Mouse (Mus musculus) mesoderm, embryonic 11.5 days (tissue): ENCODE measurements around the gene Ctnna2.

Experiments used
- DNase-seq: peaks from one replicate; pipeline ENCODE4 v3.0.0-alpha.2; 2012; ENCODE audit warnings: low read depth, low spot score

Gene Ctnna2

DNA sequence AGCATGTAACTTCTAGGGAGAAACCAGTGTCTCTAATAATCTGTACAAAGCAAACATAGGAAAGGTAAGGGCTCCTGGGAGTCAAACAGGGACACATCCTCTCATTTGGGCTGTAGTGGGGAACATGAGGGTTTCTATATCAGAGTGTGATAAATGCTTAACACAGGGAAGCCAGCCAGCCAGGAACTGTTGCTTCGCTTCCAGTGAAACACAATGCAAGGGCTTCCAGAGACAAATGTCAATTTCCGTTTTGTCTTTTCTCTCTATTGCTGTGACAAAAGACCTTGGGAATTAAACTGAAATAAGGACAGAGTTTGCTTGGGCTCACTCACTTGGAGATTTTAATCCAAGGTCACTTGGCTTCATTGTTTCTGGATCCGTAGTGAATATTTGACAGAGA is 162.4 kb downstream of the Ctnna2 start:
- DNase-seq = no peak

DNA sequence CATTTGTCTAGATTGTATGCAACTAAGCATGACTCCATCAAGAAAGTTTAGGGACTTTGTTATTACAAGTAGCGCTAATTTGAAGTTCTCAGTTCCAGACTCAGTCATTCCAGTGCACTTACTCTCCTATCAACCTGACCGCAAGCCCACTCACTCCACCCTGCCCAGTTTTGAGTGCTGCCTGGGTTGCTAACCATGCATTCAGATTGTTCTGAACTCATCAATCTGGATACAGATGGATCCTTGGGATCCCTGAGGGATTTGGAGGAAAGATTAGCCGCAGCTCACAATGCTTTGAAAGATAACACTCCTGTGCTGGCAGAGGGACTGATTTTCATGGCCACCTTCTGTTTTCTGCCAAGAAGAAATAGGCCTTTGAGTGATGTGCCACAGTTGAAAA is 168.5 kb downstream of the Ctnna2 start:
- peak; percentile 23 for DNase-seq

GRCm38 (mm10) chr6:77802604-77803003 is 176.9 kb downstream of the Ctnna2 start:
- DNase-seq = no peak

DNA sequence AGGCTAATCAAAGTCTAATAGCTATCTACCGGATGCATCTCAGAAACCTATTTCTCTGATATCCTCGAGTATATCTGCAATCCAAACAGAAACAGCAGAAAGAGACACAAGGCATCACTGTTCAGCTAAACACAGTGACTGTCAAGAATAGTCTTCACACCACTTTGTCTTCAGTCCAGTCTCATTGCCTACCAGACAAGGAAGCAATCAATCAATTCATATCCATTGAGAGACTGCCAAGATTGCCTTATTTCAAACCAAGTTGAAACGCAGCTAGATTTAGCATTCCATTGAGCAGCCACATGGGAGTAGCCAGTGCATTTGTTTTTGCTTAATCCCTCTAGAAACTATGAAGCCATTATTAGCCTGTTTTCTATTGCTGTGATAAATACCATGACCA is 196.2 kb downstream of the Ctnna2 start:
- no peak for DNase-seq

DNA sequence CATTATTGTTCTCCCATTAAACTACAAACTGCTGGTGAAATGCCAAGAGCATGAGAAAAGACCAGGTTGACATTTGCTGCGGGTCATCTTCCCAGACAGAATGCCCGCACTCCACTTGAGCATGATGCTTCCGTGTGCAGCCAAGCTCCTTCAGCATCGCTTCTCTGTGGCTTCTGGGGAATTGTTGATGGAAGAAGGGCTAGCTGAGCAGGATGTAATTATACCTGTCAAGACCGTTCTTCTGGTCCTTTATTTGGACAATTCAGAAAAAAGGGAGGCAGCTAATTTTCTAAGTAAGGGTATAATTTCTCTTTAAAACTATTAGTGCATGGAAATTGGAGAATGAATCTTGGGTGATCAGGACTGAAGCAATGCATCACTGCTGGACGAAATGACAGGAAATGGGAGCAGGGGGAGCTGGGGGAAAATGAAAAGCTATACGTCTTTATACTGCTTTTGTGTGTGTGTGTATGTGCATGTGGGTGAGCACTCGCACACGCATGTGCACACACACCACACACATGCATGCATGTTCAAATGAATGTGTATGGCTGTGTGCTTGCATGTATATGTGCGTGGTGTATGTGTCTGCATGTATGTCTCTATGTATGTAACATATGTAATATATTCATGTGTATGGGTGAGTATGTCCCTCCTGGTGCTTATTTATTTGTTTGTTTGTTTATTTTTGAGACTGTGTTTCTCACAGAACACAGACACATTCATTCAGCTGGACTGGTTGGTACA is 211.0 kb downstream of the Ctnna2 start:
- no peak for DNase-seq

GRCm38 (mm10) chr6:77758164-77758563 is 221.3 kb downstream of the Ctnna2 start:
- no peak for DNase-seq

GRCm38 (mm10) chr6:77745426-77745825 is 234.1 kb downstream of the Ctnna2 start:
- no peak for DNase-seq

DNA sequence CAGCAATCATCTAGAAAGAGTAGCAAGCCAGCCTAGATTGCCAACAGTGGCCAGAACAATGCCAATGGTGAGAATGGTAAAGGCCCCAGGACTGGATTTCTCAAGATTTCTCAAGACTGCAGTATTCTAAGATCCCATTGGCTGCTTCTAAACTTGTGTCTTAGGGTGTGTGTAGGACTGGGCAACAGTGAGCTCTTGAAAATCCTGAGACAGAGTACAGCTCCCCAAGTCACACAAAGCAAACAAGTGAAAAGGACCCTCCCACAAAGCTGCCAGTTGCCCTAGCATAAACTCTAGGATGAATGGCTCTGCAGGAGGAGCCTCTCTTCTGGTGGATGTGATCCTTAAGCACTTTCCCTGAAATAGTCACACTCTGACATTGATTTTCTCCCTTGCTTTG is 235.8 kb downstream of the Ctnna2 start:
- no peak for DNase-seq

DNA sequence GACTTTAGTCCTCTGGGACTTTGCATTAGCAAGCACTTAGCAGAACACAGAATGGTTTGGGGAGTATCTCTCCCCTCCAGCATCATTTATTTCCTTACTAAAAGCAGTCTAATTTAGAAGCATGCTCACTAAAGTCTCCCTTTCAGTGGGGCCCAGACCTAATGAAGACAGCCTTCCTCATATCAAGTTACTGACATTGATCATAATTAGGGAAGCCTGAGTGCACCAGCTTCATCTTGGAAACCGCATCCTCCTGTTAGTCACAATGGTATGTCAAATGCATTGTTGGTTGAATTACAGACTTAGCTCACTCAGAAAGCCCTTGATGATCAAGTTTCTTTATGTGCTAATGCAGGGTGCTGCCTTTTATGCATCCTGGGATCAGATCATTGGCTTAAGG is 236.5 kb downstream of the Ctnna2 start:
- peak; percentile 30 for DNase-seq

GRCm38 (mm10) chr6:77738640-77739039 is 240.9 kb downstream of the Ctnna2 start:
- no peak for DNase-seq

DNA sequence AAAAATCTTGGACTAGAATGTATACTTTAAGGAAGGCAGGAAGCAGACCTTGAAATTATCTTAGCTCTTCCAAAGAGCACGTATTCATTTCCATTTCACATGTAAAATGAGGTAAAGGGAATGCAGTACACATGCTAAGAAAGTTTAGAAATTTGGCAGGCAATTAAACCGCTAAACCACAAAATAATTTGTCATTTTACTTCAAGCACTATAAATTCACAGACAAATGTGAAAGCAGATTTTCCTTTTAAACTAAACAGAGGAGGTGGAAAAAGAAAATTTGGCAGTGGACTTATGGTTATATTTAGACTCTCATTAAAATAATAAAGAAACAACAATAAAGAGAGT is 254.6 kb downstream of the Ctnna2 start:
- DNase-seq = no peak

DNA sequence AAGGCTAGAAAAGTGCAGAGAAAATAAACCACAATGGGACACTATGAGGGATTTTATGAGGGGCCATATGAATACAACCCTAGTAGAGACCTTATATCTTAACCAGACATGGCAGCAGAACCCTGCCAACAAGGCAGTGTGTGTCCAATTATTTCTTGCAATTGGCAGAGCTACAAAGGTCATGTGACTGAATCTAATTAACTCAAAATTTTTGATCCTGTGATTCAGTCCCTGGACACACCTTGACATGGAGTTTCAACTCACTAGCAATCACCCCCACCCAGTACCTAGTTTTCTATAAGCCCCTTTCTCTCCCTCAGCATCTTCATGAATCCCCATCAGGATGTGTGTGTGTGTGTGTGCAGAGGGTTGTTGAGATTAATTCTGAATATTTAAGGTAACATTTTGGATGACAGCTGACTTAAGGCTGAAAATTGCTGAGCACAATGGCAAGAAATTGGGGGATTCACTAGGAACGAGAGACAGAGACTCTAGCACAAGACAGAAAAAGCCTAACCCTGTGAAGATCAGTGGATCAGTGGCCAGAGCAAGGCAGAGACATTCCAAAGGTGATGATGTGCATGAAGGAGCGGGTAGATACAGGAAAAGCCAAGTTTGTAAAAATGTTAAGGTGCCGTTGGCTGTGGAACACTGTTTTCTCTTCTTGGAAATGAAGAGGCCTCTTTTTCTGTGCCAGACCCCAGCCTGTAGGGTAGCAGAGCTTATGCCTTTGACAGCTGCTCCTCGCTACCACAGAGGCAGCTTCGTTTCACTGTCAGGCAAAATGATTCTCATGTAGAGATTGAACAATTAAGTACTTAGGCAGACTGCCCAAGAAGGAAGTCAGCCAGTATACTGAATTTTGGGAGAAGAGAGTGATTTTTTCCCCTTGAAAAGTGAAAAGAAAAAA is 255.2 kb downstream of the Ctnna2 start:
- DNase-seq = no peak

GRCm38 (mm10) chr6:77694093-77694492 is 285.4 kb downstream of the Ctnna2 start:
- DNase-seq = no peak

- DNase-seq = no peak
Observed at GRCm38 (mm10) chr6:77687173-77687572, 292.3 kb downstream of the Ctnna2 start.

DNA sequence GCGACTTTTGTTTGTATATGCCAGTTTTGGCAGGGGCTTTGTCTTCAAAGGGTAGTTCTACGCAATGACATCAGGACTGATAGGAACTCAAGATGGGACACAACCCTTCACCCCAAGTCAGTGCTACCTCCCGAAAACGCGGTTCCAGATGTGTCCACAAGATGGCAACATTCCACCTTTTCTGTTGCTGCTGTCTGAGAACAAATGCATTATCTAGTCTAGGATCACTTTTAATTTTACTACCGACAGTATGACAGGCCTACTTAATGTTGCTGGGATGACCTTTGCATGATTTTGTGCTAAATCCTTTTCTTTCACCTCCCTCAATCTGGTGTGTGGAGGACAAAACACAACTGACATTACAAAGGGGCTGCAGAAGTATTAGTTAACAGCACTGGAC is 329.4 kb downstream of the Ctnna2 start:
- peak; percentile 68 for DNase-seq

GRCm38 (mm10) chr6:77644591-77644990 is 334.9 kb downstream of the Ctnna2 start:
- no peak for DNase-seq

DNA sequence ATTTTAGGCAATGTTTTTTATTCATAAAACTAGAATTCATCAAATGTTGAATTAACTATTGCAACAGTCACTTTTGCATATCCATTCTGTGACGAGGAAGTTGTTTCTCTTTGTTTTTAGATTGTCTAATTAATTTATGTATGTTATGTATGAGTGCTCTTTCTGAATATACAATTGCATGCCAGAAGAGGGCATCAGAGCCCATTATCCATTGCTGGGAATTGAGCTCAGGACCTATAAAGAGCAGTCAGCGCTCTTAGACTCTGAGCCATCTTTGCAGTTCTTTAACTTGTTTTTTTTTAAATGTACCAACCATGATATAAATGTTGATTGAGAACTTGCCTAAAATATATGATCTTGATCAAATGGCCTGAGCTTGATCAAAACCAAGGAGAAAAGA is 340.7 kb downstream of the Ctnna2 start:
- DNase-seq = no peak

GRCm38 (mm10) chr6:77633997-77634396 is 345.5 kb downstream of the Ctnna2 start:
- DNase-seq = peak; percentile 67

GRCm38 (mm10) chr6:77628573-77629192 is 350.8 kb downstream of the Ctnna2 start:
- DNase-seq = peak; percentile 45

DNA sequence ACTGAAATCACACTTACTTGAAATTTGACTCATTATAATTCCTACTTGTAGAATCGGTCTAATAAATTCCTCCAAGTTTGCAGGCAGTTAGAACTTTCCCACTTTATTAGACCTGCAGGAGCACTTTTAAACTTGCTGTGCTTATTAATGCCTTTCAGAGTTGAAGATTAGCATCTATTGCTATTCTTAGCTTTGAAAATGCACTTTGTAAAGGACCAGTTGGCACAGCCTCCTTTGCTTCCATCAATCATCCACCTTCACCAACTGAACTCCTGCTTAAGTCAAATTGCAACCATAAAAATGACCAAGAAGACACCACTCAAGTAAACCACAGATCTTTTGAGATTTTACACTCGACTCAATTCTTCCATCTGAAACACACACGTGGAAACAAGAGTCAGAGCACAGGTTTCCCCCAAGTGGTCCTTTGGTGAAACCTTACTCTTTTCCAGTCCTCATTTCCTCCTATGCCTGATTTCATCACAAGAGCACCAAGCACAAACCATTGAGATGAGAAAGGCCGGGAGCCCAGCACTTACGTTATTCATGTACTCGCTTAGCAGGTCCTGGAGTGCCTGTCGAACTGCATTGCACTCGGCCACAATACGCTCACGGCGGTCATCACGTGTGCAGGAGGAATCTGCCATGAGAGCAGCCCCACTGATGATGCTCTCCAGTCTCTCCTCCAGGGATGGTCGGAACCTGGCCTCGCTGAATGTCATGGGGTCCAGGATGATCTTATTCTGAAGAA is 374.7 kb downstream of the Ctnna2 start:
- DNase-seq = no peak

DNA sequence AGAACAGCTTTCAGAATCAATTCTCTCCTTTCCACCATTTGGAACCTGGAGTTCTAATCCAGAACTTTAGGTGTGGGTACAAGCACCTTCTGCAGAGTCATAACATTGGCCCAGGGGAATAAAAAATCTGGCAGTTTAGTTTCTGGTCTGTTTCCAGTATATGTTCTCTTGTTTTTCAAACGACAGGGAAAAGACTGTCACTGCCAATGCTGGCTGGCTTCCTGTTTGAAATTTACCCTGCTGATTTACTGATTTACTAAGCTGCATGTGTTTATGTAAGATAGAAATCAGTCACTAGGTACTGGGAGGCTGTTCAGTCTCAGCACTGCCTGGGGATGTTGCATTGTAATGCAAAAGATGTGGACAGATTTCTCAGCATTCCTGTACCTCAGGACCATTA is 375.6 kb downstream of the Ctnna2 start:
- no peak for DNase-seq

DNA sequence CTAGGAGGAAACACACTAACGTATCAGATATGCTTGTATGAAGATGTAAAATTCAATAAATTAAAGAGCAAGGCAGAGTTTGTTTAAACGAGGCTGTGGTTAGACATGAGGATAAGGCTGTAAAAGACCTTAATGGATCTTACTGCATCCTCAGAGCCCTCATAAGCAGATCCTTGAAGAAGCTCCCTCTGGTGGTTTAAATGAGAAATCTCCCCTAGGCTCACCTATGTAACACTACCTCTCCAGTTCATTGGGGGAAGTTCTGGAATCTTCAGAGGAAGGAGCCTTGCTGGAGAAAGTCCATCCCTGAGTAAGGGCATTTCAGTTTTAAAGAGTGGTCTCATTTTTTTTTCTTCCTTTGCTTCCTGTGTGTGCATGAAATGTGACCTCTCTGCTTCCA is 380.3 kb downstream of the Ctnna2 start:
- DNase-seq = peak; percentile 8
